Mouse (Mus musculus) embryo, embryonic 11 days (tissue): ENCODE measurements around the gene Chrne.
"Not testable (repeated sequence)": the region's sequence is repeated elsewhere in the genome, so short reads cannot be mapped to it uniquely, and the experiment has no call there.

Experiments used
- DNase-seq: peaks from one replicate; pipeline ENCODE4 v3.0.0-alpha.2; 2015

The Chrne gene

GRCm38 (mm10) chr11:70582196-70582595 is 36.8 kb downstream of the Chrne start:
- DNase-seq, result no peak

- no peak for DNase-seq
These were observed 38.1 kb downstream of the Chrne start for GRCm38 (mm10) chr11:70580921-70581320.

- DNase-seq, result no peak
These were observed 38.7 kb downstream of the Chrne start for GRCm38 (mm10) chr11:70580358-70580720.

- DNase-seq, result no peak
These were observed 39.2 kb downstream of the Chrne start for GRCm38 (mm10) chr11:70579710-70580357.

- no peak for DNase-seq
These were observed 40.1 kb downstream of the Chrne start for GRCm38 (mm10) chr11:70578962-70579361.

DNA sequence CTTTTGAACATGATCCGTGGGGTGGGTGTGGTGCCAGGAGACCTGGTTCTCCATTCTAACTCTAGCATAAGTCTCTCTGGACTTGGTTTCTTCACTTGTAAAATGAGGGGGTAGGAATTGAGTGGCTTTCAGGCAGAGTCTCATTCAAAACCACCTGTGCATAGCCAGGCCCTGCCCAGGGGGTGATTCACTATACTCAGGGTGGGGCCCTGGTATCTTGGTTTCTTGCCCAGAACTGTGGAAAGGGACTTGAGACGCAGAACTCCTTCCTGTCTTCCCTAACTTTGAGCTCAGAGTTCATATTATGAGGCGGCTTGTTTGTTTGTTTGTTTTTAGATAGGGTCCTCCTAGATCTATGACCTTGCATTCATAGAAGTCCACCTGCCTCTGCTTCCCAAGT is 41.8 kb downstream of the Chrne start:
- no peak for DNase-seq

- DNase-seq, result no peak
These were observed 45.1 kb downstream of the Chrne start for GRCm38 (mm10) chr11:70573872-70574271.

DNA sequence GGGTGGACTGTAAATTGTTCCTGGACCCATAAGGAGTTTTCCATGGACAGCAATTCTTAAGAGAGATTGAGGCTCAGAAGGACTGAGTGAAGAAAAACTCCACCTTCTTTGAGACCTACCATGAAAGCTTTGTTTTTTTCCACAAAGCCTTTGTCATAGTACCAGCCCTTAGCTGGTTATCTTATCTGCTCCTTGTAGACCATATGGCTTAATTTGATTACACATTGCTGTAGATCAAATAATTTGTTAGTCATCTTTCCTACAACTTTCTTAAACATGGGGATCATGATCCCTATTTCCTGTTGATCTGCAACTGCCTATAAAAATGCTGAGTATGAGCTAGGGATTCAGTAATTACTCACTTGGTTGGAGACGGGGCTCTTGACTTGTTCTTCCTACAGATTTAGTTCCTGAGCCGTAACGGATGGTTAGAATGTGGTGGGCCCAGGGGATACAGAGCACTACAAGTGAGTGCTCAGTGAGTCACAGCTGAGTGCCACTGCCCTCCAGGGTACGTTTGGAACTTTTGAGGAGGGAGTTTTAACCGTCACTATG is 46.6 kb downstream of the Chrne start:
- no peak for DNase-seq

DNA sequence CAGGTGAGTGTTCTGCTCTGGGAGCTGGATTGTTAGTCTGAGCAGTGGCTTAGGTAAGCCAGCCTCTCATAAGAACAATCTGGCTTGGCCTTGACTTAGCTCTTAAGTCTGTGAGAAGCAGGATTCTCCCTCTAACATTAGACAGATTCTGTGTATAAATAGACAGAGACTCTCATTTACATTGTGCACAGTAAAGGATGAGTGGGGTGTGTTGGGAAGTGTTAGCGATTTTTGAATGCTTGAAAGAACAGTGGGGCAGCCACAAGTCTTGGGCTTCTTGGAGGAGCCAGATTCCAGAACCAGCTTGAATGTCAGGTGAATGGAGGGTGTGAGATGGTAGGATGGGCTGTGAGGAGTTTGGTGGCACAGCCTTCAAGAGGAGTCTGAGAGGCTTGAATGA is 47.4 kb downstream of the Chrne start:
- no peak for DNase-seq

DNA sequence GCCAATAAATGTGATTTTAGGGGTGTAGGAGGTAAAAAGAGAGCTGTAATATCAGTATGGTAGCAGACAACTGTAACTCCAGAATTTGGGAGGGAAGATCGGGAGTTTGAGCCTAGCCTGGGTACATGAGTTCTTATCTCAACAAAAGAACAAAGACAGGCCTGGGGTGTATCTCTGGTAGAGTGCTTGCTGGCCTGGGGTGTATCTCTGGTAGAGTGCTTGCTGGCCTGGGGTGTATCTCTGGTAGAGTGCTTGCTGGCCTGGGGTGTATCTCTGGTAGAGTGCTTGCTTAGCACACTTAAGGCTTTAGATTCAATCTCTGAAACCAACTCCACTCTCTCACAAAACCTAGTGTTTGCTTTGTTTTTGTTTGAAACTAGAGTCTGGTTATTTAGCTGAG is 48.4 kb downstream of the Chrne start:
- not testable (repeated sequence) for DNase-seq

DNA sequence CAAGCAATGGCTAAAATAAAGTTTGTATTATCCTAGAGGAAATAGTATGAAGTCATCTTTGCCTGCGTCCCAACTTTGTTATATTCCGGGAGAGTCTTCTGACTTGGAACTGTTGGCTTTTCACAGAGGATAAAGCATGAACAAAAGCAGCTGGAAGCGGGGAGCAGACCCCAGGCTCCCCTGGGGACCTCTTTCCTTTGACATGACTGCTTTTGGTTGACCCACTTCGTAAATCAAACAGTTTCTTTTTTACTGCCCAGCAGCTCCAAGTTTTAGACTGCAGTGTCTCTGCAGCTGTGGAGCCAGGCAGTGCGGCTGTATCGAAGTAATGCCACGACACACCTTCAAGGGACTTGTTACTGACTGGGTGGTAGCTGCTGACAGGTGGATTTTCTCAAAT is 52.4 kb downstream of the Chrne start:
- DNase-seq, result no peak
